Mouse (Mus musculus): ENCODE measurements around the gene Nfe2l1.
A peak's percentile ranks its signal among the peaks of the same experiment; 100 is the strongest.

Gene Nfe2l1

DNA sequence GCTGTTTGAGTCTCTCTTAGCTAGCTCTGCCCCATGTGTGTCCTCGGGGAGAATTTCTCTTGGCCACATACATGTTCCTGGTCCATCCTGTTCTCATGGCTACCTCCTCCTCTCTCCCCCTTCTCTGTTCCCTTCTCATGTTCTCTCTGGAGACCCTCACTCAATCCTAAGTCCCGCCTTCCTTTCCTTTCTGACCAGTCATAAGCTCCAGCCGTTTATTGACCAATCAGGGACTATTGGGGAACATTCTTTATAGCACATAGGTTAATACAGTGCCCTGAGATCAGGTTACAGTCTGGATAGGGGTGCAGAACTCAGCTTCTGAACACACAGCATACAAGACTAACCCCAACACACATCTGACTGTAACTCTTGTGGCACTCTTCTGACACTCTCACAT is 17.5 kb upstream of the Nfe2l1 start:
- DNase-seq (ENCODE audit: low spot score), result no peak

DNA sequence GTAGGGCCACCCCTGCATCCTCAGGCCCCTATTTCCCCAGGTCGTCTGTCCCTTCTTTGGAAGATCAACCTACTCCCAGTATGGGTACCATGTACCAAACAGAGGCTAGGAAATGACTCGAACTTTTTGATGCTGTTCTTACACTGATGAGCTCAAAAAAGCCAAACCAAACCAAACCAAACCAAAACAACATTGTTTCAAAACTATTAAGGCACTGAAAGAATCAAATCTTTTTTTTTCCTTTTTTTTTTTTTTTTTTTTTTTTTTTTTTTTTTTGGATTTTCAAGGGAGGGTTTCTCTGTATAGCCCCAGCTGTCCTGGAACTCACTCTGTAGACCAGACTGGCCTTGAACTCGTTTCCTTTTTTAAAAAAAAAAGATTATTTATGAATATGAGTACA is 13.9 kb upstream of the Nfe2l1 start:
- DNase-seq (ENCODE audit: low spot score), result no peak

DNA sequence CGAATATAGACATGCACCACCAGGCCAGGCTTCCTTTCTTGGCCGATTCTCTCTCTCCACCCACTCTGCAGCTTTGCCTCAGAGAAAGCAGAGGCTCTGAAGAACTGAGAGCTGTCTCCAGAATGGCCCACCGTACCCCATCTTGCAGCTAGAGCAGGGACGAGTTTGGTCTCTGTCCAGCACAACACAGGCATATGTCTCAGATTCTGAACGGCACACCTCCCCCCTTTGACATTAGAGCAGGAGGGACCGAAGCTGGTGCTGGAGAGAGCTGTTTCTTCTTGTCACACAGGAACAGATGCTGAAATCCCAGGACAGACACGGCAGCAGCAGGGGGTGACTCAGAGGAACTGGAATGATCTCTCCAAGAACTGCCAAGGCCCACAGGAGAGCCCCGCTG is 10.5 kb upstream of the Nfe2l1 start:
- DNase-seq (ENCODE audit: low spot score), result peak; percentile 68

DNA sequence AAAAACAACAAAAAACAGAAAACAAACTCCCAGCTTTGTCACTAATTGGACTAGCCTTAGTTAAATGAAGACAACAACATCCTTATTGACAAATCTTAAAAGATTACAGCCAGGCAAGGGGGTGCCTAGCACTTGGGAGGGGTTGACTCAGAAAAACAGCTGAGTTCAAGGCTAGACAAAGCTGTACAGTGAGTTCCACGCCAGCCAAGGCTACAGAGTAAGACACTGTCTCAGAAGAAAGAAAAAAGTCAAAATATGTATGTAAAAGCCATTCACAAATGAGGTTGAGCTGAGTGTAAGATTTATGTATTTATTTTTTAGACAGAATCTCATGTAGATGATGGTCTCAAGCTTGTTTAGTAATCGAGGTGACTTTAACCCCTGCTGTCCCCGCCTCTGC is 10.1 kb upstream of the Nfe2l1 start:
- no peak for DNase-seq (ENCODE audit: low spot score)

DNA sequence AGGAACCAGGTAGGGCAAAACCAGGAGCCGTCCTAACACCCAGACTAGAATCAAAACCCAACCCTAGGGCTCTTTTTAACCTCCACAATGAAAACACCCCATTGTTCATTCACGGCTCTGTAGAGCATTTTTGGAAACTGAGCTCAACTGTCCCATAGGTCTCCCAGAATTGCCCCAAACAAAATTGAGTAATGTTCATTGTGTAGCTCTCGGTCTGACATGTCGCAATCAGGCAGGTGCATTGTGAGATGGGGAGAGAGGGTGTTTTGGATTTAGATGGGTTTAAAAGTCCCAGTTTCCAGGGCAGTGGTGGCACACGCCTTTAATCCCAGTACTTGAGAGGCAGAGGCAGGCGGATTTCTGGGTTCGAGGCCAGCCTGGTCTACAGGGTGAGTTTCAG is 9.7 kb upstream of the Nfe2l1 start:
- no peak for DNase-seq (ENCODE audit: low spot score)

DNA sequence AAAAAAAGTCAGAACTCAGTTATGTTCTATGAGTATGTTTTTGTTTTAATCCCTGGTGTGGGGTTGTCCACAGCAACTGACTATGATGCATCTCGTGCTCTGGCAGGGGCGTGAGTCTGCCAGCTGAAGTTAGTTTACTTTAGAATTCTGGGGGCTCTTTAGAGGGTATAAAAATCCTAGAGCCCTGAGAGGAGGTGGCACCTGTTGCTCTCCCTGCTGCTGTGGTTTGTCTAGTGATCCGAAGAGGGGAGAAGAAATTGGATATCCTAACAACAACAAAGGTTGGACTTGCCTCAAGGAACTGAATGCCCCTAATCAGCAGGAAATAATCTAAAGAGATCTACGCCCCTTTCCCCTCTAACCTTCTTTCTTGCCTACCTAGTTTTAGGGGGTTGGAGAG is 8.6 kb upstream of the Nfe2l1 start:
- DNase-seq (ENCODE audit: low spot score), result no peak

DNA sequence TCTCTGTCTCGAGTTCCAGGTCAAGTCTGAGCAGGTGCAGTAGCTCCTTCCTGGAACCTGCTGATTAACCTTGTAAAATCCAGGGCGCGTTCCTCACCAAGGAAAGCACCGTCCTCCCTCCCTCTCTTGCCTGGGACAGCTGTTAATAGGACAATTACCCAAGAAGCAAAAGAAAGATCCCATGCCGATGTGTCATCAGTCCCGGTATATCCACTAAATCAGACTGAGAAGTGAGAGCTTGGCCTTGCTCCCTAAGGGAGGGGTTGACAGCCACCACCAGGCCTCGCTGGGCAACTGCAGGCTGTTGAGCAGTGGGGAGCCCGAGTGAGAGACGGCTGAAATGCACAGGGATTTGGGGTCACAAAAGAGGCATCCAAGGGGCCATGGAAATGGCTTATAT is 7.5 kb upstream of the Nfe2l1 start:
- DNase-seq (ENCODE audit: low spot score), result peak; percentile 63

DNA sequence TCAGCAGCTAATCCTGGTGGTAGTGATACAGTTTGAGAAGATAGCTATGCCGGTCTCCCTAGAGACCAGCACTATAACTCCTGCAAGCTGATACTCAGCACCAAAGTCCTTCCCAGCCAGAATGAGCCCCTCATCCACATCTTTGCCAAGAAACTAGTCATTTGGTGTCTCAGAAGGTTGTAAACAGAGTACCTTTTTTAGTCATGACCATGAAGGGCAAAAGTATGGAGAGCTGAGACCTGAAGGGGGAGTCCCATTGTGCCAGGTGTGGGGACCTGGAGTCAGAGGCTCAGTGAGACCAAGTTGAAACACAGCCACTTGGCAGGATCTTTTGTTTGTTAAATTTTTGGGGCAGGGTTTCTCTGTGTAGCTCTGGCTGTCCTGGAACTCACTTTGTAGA is 4.4 kb upstream of the Nfe2l1 start:
- DNase-seq (ENCODE audit: low spot score), result no peak

DNA sequence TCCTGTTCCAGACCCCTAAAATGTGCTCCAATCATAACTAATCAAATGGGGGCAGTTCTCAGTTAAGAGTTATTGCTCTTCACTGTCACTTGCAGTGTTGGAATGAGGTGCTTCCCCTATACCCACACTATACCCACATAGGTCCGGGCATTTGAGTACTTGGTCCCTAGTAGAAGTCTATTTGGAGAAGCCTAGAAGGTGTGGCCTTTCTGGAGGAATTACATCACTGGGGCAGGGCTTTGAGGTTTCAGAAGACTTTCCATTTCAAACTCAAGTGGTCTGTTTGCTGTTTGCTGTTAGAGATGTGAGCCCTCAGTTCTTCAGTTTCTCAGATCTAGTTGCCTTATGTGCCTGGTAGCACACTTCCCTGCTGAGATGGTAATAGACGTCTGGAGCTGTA is 3.2 kb upstream of the Nfe2l1 start:
- DNase-seq (ENCODE audit: low spot score), result no peak

DNA sequence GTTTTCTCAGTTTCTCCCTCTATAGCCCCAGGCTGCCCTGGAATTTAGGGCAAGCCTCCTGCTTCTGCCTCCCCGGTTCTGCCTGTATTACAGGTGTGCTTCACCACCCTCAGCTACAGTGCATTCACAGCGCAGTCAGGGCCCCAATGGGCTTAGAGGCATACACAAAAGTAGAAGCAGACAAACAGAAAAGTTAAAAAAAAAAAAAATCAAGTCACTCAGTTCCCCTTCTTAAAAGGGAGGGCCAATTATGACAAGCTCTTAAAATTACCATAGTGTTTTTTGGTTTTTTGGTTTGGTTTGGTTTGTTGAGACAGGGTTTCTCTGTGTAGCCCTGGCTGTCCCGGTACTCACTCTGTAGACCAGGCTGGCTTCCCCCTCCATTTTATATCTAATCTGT is 2.8 kb upstream of the Nfe2l1 start:
- DNase-seq (ENCODE audit: low spot score), result no peak

DNA sequence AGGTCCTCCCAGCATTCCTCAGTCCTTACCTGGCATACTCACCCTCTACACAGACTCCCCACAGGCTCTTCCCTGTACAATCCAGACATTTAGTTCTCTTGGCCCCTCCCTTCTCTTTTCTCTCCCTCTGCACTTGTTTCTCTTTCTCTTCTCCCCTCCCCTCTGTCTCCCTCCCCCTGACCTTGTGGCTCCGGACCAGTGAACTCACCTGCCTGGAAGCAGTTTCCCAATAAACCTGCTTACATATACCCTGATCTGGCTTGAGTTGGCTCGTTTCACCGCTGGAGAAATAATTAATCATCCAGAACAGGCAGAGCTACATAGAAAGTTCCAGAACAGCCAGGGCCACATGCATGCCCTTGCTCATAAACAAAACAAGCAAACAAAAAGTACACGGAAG is 1.7 kb upstream of the Nfe2l1 start:
- DNase-seq (ENCODE audit: low spot score), result no peak

DNA sequence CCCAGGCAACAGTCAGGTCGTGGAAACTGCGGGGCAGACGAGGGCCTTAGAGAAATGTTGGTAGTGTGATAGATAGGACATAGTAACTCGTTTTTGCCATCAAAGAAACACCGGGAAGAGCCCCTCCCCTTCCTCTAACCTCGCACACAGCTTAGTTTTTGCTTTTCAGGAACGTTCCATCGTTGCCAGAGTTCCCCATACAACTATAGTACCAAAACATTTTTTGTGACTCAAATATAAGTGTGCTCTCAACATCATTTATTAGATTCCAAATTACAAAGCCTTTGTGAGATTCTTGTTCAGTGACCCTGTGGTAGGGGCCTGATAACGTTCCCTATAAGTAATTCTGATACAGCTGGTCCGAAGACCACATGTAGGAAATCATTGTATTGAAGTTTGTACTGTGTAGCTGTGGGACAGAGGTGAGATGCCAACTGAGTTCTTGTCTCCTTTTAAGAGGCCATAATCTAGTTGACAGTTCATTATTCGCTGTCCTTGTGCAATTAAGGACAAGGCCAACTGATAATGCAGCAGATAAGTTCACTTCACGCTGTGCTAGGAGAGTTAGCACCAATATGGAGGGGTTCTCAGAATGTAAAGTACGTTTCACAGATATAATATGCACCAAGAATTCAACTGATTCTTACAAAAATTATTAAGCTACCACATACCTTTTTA is 910 bp upstream of the Nfe2l1 start:
- DNase-seq (ENCODE audit: low spot score), result peak; percentile 30

DNA sequence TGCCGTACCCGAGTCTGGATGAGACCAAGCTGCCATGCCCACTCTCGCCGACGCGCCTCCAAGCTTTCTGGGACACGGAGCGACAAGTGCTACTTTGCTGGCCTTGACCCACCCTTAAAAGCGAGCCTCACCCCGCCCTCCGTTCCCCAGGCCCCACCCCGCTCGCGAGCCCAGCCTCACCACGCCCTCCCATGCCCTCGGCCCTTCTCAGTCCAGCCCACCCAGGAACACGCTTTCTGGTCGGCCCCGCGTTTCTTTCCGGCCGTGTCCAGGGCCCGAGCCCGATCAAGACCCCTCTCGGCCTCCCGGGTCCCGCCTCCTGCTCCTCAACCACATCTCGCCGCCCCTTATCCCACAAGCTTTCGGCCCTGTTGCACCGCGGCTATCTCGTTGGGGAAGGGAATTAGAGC is 360 bp downstream of the Nfe2l1 start:
- DNase-seq (ENCODE audit: low spot score), result peak; percentile 90

DNA sequence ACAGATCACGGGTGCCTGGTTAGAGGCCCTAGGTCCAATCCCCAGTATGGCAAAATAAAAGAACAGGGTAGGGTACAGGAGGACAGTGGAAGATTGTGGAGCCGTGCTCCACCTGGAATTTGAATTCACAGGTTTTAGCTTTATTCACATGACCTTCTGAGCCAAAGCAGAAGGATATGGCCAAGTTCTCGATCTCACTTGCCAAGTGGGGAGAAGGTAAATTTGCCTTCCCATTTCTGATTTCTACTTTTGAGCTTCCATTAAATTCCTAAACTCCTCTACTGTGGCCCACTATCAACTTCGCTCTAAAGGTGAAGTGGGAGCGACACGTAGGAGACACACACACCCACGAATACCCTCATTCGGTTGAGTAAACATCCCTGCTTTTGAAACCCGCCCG is 887 bp downstream of the Nfe2l1 start:
- no peak for DNase-seq (ENCODE audit: low spot score)

DNA sequence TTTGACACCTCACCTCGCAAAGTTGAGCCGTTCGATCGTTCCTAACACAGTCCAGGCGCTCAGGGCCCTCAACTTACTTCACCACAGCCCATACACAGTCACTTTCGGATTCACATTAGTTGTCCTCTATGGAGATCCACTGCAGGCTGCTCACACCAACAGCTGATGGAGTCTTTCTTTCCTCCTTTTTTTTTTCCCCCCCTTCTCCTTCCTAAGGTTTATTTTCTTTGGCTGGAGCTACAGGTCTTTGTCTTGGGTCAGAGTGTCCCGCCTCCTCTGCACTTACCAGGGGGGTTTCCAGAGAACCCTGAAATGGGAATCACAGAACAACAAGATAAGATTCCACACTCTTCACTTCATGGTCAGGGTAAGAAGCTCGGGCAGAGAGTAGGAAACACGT is 1.9 kb downstream of the Nfe2l1 start:
- DNase-seq (ENCODE audit: low spot score), result peak; percentile 19

DNA sequence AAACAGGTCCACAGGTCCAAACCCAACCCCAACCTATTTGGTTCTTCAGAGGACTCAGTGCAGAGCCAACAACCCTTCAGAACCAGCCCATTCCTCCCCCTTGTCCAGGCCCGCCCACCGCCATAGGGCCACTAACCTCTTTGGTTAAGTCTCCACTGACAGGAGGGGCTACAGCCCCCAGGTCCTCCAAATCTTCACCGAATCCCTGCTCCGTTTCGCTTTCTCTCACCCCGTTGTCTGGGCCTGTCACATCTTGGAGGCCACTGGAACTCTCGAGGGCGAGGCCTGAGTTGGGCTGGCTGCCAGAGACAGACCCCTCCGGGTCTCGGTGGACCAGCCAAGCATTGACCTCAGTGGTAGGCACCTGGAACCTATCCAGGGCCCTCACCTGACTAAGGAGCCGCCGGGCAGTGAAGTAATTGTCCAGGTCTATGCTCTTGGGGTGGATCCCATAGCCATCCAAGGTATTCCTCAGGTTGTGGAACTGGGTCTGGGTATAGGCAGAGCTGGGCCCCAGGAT is 2.6 kb downstream of the Nfe2l1 start:
- DNase-seq (ENCODE audit: low spot score), result peak; percentile 36

DNA sequence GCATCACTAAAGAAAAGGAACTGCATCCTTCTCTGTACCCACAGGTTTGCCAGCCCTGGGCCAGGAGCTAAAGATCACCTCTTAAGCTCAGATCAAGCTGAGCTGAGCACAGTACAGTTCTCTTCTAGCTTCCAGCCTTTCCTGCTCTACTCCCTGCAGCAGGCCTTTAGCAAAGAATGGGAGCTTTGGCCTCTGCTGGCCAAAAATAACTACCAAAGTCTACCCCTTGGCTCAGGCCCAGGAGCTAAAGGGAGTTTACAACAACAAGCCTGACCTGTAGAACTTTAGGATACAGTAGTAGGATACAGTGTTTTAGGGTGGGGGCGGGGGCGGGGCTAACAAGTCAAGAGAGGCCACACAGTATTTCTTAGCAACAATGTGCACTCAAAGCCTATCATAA is 3.3 kb downstream of the Nfe2l1 start:
- DNase-seq (ENCODE audit: low spot score), result no peak

DNA sequence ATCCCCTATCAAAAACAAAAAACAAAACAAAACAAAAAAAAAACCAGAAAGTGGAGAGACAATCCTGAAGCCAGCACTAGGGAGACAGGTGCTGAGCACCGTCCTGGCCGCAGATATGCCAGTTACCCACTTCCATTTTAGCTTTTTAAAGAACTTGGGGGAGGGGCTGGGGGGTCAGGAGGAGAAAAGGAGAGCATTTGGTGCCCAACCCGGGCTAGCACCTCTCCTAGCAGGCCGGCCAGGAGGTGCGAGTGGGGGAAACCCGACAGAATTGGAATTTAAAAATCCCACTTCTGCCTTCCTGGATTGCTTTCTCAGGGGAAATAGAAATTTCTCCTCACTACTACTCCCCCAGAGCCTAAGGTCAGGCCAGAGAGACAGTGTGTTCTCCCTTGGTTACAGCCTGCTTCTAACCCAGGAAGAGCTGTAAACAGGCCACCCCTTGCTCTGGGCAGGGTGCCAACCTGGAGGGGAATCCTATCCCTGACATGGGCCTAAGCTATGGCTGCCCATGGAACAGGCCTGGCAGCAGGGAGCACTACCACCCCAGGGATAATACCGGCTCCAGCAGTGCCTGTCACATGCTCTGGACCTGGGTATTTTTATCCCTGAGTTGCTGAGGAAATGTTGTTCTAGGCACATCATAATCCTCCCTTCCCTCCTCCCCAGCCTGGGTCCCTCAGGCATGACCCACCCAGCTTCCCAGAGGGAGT is 4.8 kb downstream of the Nfe2l1 start:
- DNase-seq (ENCODE audit: low spot score), result peak; percentile 92

DNA sequence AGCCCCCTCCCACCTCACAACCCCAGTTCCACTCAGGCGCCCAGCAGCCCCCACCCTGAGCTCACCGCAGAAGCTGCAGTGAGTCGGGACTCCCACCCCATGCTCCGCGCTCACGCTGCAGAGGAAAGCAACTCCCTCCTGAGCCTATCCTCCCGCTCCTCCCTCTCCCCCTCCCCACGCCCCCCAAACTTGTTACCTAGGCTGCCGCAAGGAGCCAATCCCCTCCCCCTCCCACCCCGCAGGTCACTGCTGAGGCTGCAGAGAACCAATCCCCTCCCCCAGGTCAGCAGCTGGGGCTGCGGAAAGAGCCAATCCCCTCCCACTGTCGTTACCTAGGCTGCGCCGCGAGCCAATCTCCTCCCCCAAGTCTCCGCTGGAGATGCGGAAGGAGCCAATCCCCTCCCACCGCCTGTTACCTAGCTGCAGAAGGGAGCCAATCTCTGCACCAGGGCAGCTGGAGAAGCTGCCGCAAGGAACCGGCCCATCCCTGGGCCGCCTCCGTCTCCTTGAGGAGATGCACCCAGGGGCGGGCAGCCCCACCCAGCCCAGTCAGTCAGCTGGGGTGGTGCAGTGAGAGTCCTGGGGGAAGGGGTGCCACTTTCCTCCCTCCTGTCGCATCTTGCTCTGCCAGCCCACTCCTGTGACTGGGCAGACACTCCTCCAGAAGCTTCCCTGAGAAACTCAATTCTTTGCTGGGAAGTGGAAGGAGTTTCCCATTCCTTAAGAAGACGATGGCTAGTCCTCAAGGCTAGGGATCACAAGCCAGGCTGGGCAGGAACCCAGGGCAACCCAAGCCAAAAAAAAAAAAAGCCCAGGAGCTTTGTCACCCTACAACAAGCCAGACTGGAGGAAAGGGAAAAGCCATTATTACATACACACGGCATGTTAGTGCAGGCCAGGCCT is 5.6 kb downstream of the Nfe2l1 start:
- DNase-seq (ENCODE audit: low spot score), result peak; percentile 96

DNA sequence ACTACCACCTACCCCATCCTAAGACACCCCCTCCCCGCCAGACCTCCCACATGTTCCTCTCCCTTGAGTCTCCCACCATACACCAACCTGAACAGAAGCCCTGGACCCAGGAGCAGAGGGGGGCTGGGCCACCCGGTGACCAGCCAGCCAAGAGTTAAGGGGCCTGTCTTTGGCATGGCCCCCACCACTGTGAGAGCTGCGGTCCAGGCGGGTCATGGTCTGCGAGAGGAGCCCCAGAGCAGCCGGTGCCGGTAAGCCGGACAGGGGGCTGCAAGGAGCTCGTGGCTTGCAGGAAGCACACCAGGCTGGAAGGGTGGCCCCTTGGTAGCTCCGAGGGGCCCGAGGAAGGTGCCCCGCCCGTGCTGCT is 6.3 kb downstream of the Nfe2l1 start:
- no peak for DNase-seq (ENCODE audit: low spot score)

DNA sequence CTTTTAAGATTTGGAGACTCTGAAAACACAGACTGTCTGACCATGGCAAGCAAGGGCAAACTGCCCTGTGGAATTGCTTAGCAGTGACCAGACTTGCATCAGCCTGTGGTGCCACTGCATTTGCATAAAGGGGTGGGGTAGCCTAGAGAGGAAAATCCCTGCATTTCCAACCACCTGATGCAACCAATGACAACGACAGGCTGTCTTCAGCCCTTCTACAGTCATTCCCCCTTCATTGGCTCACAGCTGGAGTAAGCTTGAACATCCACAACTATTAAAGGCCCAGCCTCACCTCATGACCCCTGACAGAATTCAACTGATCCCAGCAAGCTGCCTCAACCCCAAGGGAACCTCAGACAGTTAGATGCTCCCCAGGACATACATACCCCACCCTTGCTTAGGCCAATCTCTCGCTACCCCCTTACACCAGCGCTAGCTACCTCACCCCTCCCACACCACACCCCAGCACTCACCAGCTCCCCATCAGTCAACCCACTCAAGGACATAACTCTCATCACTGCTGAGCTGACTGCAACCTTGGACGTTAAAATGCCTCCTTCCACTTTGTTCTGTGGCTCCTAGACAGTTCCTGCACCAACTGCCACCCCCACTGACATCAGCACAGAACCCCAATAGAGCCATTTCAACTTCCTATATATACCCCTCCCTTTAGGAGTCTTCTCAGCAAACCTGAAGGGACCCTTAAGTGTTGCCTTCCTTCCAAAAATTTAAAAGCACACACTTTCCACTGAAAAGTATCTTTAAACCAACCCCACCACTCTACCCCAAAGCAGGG is 6.9 kb downstream of the Nfe2l1 start:
- peak; percentile 94 for DNase-seq (ENCODE audit: low spot score)

DNA sequence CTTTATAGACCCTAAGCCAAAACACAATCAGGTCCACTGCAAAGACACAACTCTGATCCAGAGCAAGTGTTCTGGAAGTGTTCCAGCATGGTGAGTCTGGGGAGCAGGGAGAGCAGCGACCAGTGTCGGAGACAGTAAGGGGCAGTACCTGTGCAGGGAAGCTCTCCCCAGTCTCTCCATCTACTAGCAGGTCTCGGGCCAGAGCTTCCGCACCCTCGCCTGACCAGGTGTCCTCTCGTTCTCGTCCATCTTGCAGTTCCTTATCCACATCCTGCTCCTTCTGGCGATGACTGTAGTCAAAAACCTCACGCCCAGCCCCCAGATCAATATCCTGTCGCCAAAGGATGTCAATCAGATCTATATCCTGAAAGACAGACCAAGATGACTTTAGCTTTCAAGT is 7.8 kb downstream of the Nfe2l1 start:
- DNase-seq (ENCODE audit: low spot score), result peak; percentile 20
